Comparison of ENCODE assay signal across 9 mouse cellular contexts in genomic region chr7:84128661-84129060, GRCm38 (mm10). TPM values are rescaled to one million over a fixed set of nuclear protein-coding genes. Genes with fewer than 3 reads are reported as not detected.
A peak's percentile ranks its signal among the peaks of the same experiment; 100 is the strongest.
DNase-seq lines count a peak whose midpoint lies in the region; ATAC-seq and TF ChIP-seq lines count a peak whose summit lies in the region.
"Had no signal": no experiment of that assay in that cellular context is flagged by ENCODE, and none has a peak within 500 bp of the region (broad histone marks: within the 10 kb centered on the region; RNA-seq: fewer than 3 reads in every experiment).

No protein-coding gene starts in this region.

- 47% methylated on average over 8 of the region's 8 CpGs for WGBS in kidney, embryonic 15.5 days
- WGBS in neural tube, embryonic 15.5 days: 83% methylated on average over 8 of the region's 8 CpGs
- 80% methylated on average over 8 of the region's 8 CpGs for WGBS in midbrain, embryonic 15.5 days
- WGBS in liver, postnatal 0 days (ENCODE audit: insufficient replicate concordance): 75% methylated on average over 8 of the region's 8 CpGs

- H3K27ac ChIP-seq in layer of hippocampus, adult 2 months: peak overlapping the region; percentile 43; the same call in 1 of the 2 replicates
- H3K27ac ChIP-seq in kidney, embryonic 15.5 days: peak overlapping the region; percentile 22
- H3K27ac ChIP-seq in neural tube, embryonic 15.5 days (replicated peaks): no peak overlapping the region
- no peak overlapping the region for H3K27ac ChIP-seq in midbrain, embryonic 15.5 days
- H3K27ac ChIP-seq in liver, postnatal 0 days (ENCODE audit: low read depth): no peak overlapping the region

- no peak overlapping the region for H3K4me3 ChIP-seq in layer of hippocampus, adult 2 months
- no peak overlapping the region for H3K4me3 ChIP-seq in kidney, embryonic 15.5 days (replicated peaks)
- H3K4me3 ChIP-seq in neural tube, embryonic 15.5 days (replicated peaks): no peak overlapping the region
- no peak overlapping the region for H3K4me3 ChIP-seq in midbrain, embryonic 15.5 days
- H3K4me3 ChIP-seq in liver, postnatal 0 days (ENCODE audit: low read depth, low read length): no peak overlapping the region

- H3K27me3 ChIP-seq in kidney, embryonic 15.5 days: no peaks in the 10 kb centered on the region
- no peaks in the 10 kb centered on the region for H3K27me3 ChIP-seq in neural tube, embryonic 15.5 days (replicated peaks)
- H3K27me3 ChIP-seq in midbrain, embryonic 15.5 days (replicated peaks): no peaks in the 10 kb centered on the region
- H3K27me3 ChIP-seq in liver, postnatal 0 days (ENCODE audit: insufficient read depth, low read length): no peaks in the 10 kb centered on the region

- TF ChIP-seq CTCF in layer of hippocampus, adult 2 months (conservative IDR thresholded peaks at IDR 0.05): no peak
- TF ChIP-seq CTCF in liver, postnatal 0 days (IDR thresholded peaks at IDR 0.05; ENCODE audit: low read depth): no peak

- peak; percentile 75 for ATAC-seq in kidney, embryonic 15.5 days (replicated peaks; ENCODE audit: low FRiP score)
- 0 out of 2 replicates have a peak, but pooled peaks have one; percentile 32 for ATAC-seq in neural tube, embryonic 15.5 days (ENCODE audit: low FRiP score)
- ATAC-seq in midbrain, embryonic 15.5 days (replicated peaks): no peak
- ATAC-seq in liver, postnatal 0 days: no peak

- H3K9me3 ChIP-seq in kidney, embryonic 15.5 days (replicated peaks): no peaks in the 10 kb centered on the region
- no peaks in the 10 kb centered on the region for H3K9me3 ChIP-seq in neural tube, embryonic 15.5 days (replicated peaks)
- no peaks in the 10 kb centered on the region for H3K9me3 ChIP-seq in midbrain, embryonic 15.5 days
- H3K9me3 ChIP-seq in liver, postnatal 0 days (ENCODE audit: low read length): no peaks in the 10 kb centered on the region

- TF ChIP-seq EP300 in liver, postnatal 0 days (IDR thresholded peaks at IDR 0.05; ENCODE audit: low read depth): no peak

- no peaks in the 10 kb centered on the region for H3K36me3 ChIP-seq in kidney, embryonic 15.5 days
- no peaks in the 10 kb centered on the region for H3K36me3 ChIP-seq in neural tube, embryonic 15.5 days
- no peaks in the 10 kb centered on the region for H3K36me3 ChIP-seq in midbrain, embryonic 15.5 days (replicated peaks)
- peaks cover 8% of the 10 kb centered on the region for H3K36me3 ChIP-seq in liver, postnatal 0 days (replicated peaks; ENCODE audit: insufficient read depth, low read length)

- no peak overlapping the region for H3K4me2 ChIP-seq in kidney, embryonic 15.5 days
- H3K4me2 ChIP-seq in neural tube, embryonic 15.5 days: no peak overlapping the region
- H3K4me2 ChIP-seq in midbrain, embryonic 15.5 days: no peak overlapping the region
- no peak overlapping the region for H3K4me2 ChIP-seq in liver, postnatal 0 days (ENCODE audit: low read depth, low read length)

- H3K9ac ChIP-seq in kidney, embryonic 15.5 days: no peak overlapping the region
- no peak overlapping the region for H3K9ac ChIP-seq in neural tube, embryonic 15.5 days (replicated peaks)
- H3K9ac ChIP-seq in midbrain, embryonic 15.5 days: no peak overlapping the region
- H3K9ac ChIP-seq in liver, postnatal 0 days (replicated peaks): no peak overlapping the region

- peaks cover 46% of the 10 kb centered on the region for H3K4me1 ChIP-seq in kidney, embryonic 15.5 days
- H3K4me1 ChIP-seq in neural tube, embryonic 15.5 days: 0 out of 2 replicates have a peak, but pooled peaks cover 13% of the 10 kb centered on the region
- H3K4me1 ChIP-seq in midbrain, embryonic 15.5 days: peaks cover 15% of the 10 kb centered on the region; the same call in 1 of the 2 replicates
- peaks cover 27% of the 10 kb centered on the region for H3K4me1 ChIP-seq in liver, postnatal 0 days (ENCODE audit: insufficient read depth)

- no peak for DNase-seq in layer of hippocampus, adult 2 months (ENCODE audit: low spot score in 2 of 2)
- no peak for DNase-seq in layer of hippocampus, postnatal 36 days
- peak; percentile 97 for DNase-seq in heart, adult 11 months
- DNase-seq in layer of hippocampus, postnatal 10 days (ENCODE audit: low spot score in 2 of 2): no peak
- no peak for DNase-seq in liver, postnatal 0 days

RNA-seq across cellular contexts. Expression of gene Abhd17c, which starts 23.0 kb away (rescaled TPM):
- total RNA-seq in layer of hippocampus, adult 2 months (2021): 10 to 100 TPM; 54.1 to 57.3 TPM
- total RNA-seq in layer of hippocampus, postnatal 36 days (2021): 10 to 100 TPM; 56.4 to 59.1 TPM
- 45.7 and 47.5 TPM in 2 replicates for polyA plus RNA-seq in kidney, embryonic 15.5 days (2015; fragmentation: Nextera tagmentation; extraction: Ambion mirVana)
- polyA plus RNA-seq in neural tube, embryonic 15.5 days (2015; fragmentation: Nextera tagmentation; extraction: Ambion mirVana): 45.2 and 71.7 TPM in 2 replicates
- total RNA-seq in layer of hippocampus, postnatal 10 days (2021): 10 to 100 TPM; 76.7 to 78.2 TPM
- 69.9 and 74.4 TPM in 2 replicates for polyA plus RNA-seq in midbrain, embryonic 15.5 days (2015; fragmentation: Nextera tagmentation; extraction: Ambion mirVana)
- 36.4 and 37.9 TPM in 2 replicates for polyA plus RNA-seq in liver, postnatal 0 days (2015; fragmentation: Nextera tagmentation; extraction: Ambion mirVana)

RNA-seq across cellular contexts. Expression of gene Cemip, which starts 42.4 kb away (rescaled TPM):
- 10 to 100 TPM; 21.1 to 26.1 TPM for total RNA-seq in layer of hippocampus, adult 2 months (2021)
- total RNA-seq in layer of hippocampus, postnatal 36 days (2021): 10 to 100 TPM; 21.0 to 24.1 TPM
- 0.29 and 0.31 TPM in 2 replicates for polyA plus RNA-seq in kidney, embryonic 15.5 days (2015; fragmentation: Nextera tagmentation; extraction: Ambion mirVana)
- polyA plus RNA-seq in neural tube, embryonic 15.5 days (2015; fragmentation: Nextera tagmentation; extraction: Ambion mirVana): 0.83 and 1.0 TPM in 2 replicates
- total RNA-seq in layer of hippocampus, postnatal 10 days (2021): 10 to 100 TPM; 19.0 to 19.9 TPM
- polyA plus RNA-seq in midbrain, embryonic 15.5 days (2015; fragmentation: Nextera tagmentation; extraction: Ambion mirVana): 0.50 and 0.61 TPM in 2 replicates
- not detected in 2 replicates for polyA plus RNA-seq in liver, postnatal 0 days (2015; fragmentation: Nextera tagmentation; extraction: Ambion mirVana)
- polyA plus RNA-seq: liver, embryonic 16.5 days had no signal

Comparison
In these comparisons a context has a peak if more than half of its experiments do, and no peak if none do; other contexts are left out.
1. H3K27ac ChIP-seq: peak in layer of hippocampus, adult 2 months (single experiment) and kidney, embryonic 15.5 days (single experiment); none in neural tube, embryonic 15.5 days (single experiment), midbrain, embryonic 15.5 days (single experiment) and liver, postnatal 0 days (single experiment).
2. ATAC-seq: peak in kidney, embryonic 15.5 days (single experiment) and neural tube, embryonic 15.5 days (single experiment); none in midbrain, embryonic 15.5 days (single experiment) and liver, postnatal 0 days (single experiment).